Mouse (Mus musculus) spleen, adult 18-20 months (tissue): ENCODE results near the gene Foxn4.

Experiments used
- DNase-seq, 2 experiments: peaks; one replicate each; pipeline ENCODE4 v3.0.0; 2022; ENCODE audit warnings: mixed read lengths in 2 of 2

Foxn4 gene

GRCm38 (mm10) chr5:114273693-114274402 is at the start of gene Foxn4:
Gene Foxn4 (minus strand): TSS chr5:114273807.
- no peak for DNase-seq

DNA sequence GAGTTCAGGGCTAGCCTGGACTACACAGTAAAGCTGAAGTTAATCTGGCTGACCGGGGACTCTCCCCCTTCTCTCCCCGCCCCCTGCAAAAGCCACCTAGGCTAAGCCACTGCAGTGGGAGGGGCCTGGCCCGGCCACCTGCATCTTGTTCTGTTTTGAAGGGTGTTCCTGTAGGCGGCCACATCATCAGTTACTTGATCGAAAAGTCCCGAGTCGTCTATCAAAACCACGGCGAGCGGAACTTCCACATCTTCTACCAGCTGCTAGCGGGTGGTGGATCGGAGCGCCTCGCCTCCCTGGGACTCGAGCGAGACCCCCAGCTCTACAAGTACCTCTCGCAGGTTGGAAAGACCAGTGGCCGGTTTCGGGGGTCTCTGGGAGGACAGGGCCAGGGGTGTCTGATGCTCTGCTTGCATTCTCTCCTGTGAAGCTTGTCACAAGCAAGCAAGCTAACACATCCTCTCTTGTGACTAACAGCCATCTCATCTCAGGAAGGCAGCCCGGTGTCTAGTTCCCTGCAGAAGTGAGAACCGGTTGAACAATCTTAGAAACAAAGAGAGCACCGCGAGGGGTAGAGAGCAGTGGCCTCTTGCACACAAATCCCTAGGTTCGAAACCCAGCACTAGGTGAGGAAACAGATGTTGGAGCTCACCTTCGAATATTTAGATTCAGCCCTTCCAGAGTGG is 49.6 kb upstream of the Foxn4 start:
- peak; percentile 67 to 72 for DNase-seq

- no peak for DNase-seq
Observed at GRCm38 (mm10) chr5:114309680-114310036, 36.1 kb upstream of the Foxn4 start.

GRCm38 (mm10) chr5:114308765-114309679 is 35.4 kb upstream of the Foxn4 start:
- DNase-seq, result no peak

- DNase-seq, result no peak
Observed at GRCm38 (mm10) chr5:114306496-114306895, 32.9 kb upstream of the Foxn4 start.

DNA sequence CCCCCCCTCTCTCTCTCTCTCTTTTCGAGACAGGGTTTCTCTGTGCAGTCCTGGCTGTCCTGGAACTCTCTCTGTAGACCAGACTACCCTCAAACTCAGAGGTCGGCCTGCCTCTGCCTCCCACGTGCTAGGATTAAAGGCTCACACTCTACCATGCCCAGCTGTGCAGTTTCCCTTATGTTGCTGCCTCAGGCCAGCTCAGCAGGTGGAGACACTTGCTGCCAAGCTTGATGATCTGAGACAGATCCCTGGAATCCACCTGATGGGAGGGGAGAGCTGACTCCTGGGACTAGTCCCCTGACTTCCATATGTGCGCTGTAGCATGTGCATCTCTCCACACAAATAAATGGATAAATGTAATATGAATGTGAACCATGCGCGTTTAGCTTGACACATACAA is 29.6 kb upstream of the Foxn4 start:
- DNase-seq, result no peak

- DNase-seq, result no peak
Observed at GRCm38 (mm10) chr5:114299883-114300610, 26.4 kb upstream of the Foxn4 start.

- no peak for DNase-seq
Observed at GRCm38 (mm10) chr5:114299156-114299855, 25.7 kb upstream of the Foxn4 start.

GRCm38 (mm10) chr5:114298212-114298894 is 24.7 kb upstream of the Foxn4 start:
- no peak for DNase-seq

DNA sequence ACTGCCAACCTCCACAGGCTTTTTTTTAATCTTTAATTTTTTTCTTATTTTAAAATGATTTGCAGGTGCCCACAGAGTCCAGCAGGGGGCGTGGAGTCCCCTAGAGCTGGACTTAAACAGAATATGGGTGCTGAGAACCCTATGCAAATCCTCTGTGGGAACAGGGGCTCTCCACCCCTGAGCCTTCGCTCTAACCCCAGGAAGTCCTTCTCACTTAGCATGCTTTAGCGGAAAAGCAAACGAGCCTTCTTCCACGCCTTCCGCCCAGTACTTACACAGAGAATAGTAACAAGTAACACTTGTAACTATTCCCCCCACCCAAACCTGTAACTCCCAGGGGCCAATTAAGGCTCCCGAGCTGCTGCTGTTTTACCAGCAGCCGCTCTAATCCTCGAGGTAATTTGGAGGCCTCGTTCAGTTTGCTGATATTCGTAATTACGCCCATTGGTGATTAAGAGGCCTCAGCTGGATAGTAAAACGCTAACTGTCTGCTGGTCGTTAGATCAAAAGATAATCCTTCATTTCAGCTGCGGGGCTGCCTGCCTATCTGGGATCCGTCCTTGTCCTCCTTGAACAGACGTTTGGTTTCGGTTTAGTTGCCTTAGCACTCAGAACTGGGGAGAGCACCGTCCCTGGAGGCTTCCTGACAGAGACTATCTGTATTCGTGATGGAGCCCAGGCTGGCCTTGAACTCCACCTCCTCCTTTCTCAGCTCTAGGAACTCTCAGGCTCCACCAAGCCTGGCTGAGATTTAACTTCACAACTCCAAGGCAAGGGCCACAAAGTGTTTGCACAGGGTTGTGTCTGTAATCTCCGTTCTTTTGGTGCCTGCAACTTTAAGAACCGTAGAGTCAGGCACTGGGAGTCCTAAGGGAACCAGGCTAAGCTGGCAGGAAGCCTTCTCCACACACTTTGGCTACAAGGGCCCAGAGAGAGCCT is 23.4 kb upstream of the Foxn4 start:
- DNase-seq, result no peak

- no peak for DNase-seq
Observed at GRCm38 (mm10) chr5:114290004-114290403, 16.4 kb upstream of the Foxn4 start.

- no peak for DNase-seq
Observed at GRCm38 (mm10) chr5:114288874-114289273, 15.3 kb upstream of the Foxn4 start, which contains the start of gene Myo1h. Gene Myo1h (plus strand): TSS chr5:114289166.

GRCm38 (mm10) chr5:114288396-114288795 is 14.8 kb upstream of the Foxn4 start:
- DNase-seq, result no peak

DNA sequence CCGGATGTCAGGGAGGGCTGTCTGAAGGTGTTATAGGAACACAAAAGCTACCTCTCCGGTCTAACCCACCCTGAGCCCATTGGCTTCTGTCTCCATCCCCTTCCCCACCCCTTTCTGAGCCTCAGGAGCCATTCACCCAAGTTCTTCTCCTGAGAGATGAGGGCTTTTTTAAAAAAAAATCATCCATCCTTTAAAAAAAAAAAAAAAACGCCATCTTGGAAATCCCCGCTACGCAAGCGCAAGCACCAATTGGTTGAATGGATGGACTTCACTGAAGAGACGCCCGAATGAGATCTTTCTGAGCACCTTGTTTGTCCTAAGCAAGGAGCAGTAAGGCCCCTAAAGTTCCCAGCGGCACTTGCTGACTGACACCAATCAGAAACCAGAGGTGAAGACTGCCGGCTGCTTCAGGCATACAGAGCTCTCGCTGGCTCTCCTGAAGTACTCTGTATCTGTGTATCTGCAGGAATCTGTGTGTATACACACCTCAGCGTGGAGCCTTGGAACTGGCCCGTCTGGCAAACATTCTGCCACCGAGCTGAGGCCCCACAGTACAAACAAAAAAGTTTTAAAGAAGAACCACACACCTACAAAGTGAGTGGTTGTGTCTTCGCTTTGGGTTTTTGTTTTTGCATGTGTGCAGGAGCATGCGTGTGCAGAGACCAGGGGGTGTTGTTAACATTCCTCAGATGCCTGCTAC is 13.4 kb upstream of the Foxn4 start:
- no peak for DNase-seq

DNA sequence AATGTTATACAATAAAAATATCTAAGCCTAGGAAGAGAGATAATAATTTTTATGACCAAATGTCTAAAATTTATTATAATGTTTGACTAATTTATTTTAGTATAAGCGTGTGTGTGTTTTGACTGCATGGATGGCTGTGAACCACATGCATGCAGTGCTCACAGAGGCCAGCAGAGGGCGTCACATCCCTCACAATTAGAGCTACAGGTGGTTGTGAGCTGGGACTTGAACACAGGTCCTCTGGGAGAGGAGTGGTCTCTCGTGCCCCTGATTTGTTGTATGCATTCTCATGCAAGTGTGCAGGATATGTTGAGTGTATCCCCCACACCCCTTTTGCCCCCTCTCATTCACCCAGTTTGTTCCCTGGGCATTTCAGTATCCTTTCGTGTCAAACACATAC is 12.5 kb upstream of the Foxn4 start:
- no peak for DNase-seq

- no peak for DNase-seq
Observed at GRCm38 (mm10) chr5:114285398-114285700, 11.7 kb upstream of the Foxn4 start.

- DNase-seq, result no peak
Observed at GRCm38 (mm10) chr5:114284604-114285397, 11.2 kb upstream of the Foxn4 start.

DNA sequence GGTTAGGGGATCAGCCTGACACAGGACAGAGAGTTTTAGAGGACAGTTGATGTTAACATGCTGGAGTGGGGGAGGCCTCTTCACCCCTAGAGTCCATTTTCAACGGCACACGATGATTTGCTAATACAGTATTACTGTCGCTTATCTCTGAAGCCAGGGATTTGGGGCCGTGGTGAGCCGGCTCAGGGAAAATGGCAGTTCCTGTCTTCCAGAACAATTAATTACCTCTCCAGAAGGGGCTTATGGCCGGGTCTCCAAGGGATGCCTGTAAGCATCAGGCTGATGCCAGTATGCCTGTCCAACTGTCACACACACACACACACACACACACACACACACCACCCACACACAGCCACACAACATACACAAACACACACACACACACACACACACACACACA is 8.7 kb upstream of the Foxn4 start:
- no peak for DNase-seq
